Mouse (Mus musculus): ENCODE measurements around the gene Hoxb4. TPM values are rescaled to one million over a fixed set of nuclear protein-coding genes. Genes with fewer than 3 reads are reported as not detected.
A peak's percentile ranks its signal among the peaks of the same experiment; 100 is the strongest.

Hoxb4 gene
- total RNA-seq, 2 experiments from 2014 or later = 1.3 TPM; not detected in 1

GRCm38 (mm10) chr11:96345893-96346806, 28.1 kb downstream of the Hoxb4 start:
- no peak for ATAC-seq (replicated peaks; ENCODE audit: low FRiP score, poor library complexity, severe bottlenecking)

GRCm38 (mm10) chr11:96346916-96347520, 29.0 kb downstream of the Hoxb4 start:
- no peak for ATAC-seq (replicated peaks; ENCODE audit: low FRiP score, poor library complexity, severe bottlenecking)

- no peak for ATAC-seq (replicated peaks; ENCODE audit: low FRiP score, poor library complexity, severe bottlenecking)
Measured at GRCm38 (mm10) chr11:96347717-96348116, 29.6 kb downstream of the Hoxb4 start.

DNA sequence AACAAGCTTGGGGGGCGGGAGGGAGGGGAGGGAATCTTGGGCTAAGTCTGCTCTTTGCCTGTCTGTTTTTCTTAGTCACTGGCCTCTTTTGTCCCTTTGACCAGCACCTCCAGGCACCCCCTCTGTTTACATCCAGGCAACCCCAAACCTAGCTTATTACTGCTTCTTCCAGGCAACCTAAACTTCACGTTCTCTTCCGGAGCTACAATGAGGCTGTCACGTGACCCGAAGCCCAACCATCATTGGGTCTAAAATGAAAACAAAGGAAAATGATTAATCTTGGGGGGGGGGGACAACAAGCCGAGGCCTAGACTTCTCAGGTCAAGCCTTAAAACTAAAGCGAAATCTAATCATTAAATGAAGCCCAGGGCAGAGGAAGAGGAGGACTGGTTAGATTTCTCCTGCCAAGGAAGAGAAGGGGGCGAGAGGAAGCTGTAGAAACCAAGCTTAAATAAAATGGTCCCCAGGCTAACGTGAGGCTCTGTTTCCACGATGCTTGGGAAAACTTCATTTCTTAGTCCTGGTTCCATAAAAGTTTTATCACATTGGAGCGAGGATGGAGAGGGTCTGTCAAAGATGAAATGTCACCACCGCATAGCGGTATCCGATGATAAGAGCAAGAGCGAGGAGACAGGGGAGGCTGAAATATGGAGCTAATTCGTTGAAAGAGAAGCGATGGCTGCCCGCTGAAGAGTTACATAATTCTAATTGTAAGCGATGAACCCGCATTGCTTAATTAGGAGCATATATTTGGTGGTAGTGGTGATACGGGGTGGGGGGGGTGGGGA, 30.3 kb downstream of the Hoxb4 start:
- no peak for ATAC-seq (replicated peaks; ENCODE audit: low FRiP score, poor library complexity, severe bottlenecking)

- ATAC-seq (replicated peaks; ENCODE audit: low FRiP score, poor library complexity, severe bottlenecking) = no peak
Measured at GRCm38 (mm10) chr11:96348988-96349387, 30.9 kb downstream of the Hoxb4 start.

GRCm38 (mm10) chr11:96349491-96350340, 31.6 kb downstream of the Hoxb4 start:
- ATAC-seq (replicated peaks; ENCODE audit: low FRiP score, poor library complexity, severe bottlenecking) = no peak

DNA sequence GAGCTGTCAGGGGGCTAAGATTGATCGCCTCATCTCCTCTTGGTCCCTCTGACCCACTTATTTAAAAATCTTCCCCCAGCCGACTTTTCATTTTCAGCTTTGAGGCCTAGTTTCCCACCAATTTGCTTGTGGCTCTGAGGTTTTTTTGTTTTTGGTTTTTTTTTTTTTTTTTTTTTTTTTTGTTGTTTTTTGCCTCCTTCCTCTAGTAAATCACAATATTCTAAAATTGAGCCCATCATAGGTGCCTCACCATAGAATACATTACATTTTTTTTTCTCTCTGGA, 32.2 kb downstream of the Hoxb4 start, which contains the start of gene Hoxb2:
Hoxb2 (plus strand) TSS at position 185 of the 284 bp plus-strand sequence.
- no peak for ATAC-seq (replicated peaks; ENCODE audit: low FRiP score, poor library complexity, severe bottlenecking)

DNA sequence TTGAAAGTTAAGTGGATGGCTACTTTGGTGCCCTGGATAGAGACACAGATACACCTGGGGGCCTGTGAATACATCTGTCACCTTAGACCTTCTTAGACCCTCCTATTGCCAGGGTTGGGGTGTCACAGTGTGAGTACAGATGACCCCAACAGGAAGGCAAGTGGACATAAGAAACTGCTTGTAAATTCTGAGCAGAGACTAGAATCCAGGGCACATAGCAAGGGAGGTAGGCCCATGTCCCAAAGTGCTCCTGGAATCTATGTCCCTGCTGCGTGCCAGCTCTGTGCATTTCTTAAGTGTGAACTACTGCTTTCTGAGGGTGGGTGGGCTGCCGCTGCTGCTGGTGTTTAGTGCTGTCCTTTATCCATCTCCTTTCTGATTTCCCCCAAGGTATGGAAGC, 32.7 kb downstream of the Hoxb4 start:
- ATAC-seq (replicated peaks; ENCODE audit: low FRiP score, poor library complexity, severe bottlenecking) = no peak

DNA sequence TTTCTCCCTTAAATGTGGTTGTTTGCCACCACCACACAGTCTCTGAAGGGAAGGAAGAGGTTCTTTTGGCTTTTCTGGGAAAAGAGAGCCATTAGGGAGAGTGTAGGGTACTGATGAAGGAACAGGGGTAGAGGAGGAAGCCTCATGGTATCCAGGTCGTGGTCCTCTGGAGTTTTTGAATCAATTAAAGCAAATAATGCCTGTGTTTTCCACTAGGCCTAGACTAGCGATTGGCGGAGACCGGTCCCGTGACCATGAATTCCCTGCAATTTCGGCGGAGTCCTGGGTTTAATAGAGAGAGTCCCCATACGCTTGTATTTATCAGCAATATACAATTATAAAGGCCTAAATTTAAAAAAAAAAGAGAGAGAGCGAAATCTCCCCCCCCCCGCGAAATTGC, 33.2 kb downstream of the Hoxb4 start:
- ATAC-seq (replicated peaks; ENCODE audit: low FRiP score, poor library complexity, severe bottlenecking) = no peak

DNA sequence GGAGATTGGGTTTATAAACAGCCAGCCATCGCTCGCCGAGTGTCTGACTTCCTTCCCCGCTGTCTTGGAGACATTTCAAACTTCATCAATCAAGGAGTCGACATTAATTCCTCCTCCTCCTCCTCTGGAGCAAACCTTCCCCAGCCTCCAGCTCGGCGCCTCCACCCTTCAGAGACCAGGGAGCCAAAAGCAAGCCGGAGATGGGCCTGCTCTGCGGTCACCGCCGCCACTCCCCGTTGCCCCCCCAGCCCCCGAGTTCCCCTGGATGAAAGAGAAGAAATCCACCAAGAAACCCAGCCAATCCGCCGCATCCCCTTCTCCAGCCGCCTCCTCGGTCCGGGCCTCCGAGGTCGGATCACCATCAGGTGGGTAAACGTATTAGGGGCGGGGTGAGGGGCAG, 33.8 kb downstream of the Hoxb4 start:
- no peak for ATAC-seq (replicated peaks; ENCODE audit: low FRiP score, poor library complexity, severe bottlenecking)

DNA sequence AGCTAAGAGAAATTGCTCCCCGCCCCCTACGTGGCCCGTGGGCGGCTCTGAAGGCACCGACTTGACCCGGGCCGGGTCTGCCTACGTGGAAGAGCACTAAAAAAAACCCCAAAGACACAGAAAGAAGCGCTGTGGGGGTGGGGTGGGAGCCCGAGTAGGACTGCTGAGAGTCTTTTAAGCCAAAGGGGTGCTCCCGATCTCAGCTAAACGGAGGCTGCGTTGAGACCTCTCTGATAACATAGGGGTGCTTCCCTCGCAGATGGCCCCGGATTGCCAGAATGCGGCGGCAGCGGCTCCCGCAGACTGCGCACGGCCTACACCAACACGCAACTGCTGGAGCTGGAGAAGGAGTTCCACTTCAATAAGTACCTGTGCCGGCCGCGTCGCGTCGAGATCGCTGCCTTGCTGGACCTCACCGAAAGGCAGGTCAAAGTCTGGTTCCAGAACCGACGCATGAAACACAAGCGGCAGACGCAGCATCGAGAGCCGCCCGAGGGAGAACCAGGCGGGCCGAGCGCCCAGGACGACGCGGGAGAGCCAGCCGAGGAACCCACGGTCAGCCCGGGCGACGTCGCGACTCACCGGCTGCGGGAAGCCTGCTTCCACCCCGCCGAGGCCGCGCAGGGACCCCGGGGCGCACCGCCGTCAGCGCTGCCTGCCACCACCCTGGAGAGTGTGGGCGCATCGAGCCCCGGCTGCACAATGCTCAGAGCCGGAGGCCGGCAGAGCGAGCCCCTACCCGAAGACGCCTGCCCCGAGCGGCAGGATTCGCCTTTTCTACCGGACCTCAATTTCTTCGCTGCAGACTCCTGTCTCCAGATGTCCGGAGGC, 34.8 kb downstream of the Hoxb4 start:
- ATAC-seq (replicated peaks; ENCODE audit: low FRiP score, poor library complexity, severe bottlenecking) = 0 out of 2 replicates have a peak, but pooled peaks have one; percentile 19

DNA sequence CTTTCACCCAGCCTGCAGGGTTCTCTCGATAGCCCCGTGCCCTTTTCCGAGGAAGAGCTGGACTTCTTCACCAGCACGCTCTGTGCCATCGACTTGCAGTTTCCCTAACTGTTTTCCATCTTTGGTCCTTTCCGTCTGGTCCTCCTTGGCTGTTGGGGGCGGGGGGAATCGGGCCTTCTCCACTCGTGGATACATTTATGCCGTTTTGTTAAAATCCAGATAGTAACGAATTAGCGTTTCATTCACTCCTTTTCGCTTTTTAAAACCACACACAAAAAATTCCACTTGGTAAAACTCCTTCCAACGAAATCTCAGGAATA, 35.4 kb downstream of the Hoxb4 start:
- ATAC-seq (replicated peaks; ENCODE audit: low FRiP score, poor library complexity, severe bottlenecking) = no peak

- ATAC-seq (replicated peaks; ENCODE audit: low FRiP score, poor library complexity, severe bottlenecking) = no peak
Measured at GRCm38 (mm10) chr11:96353939-96354338, 35.9 kb downstream of the Hoxb4 start.

GRCm38 (mm10) chr11:96354376-96354775, 36.3 kb downstream of the Hoxb4 start:
- peak; percentile 42 for ATAC-seq (replicated peaks; ENCODE audit: low FRiP score, poor library complexity, severe bottlenecking)

GRCm38 (mm10) chr11:96354801-96355311, 36.8 kb downstream of the Hoxb4 start:
- no peak for ATAC-seq (replicated peaks; ENCODE audit: low FRiP score, poor library complexity, severe bottlenecking)

GRCm38 (mm10) chr11:96363807-96364206, 45.7 kb downstream of the Hoxb4 start:
- ATAC-seq (replicated peaks; ENCODE audit: low FRiP score, poor library complexity, severe bottlenecking) = no peak

DNA sequence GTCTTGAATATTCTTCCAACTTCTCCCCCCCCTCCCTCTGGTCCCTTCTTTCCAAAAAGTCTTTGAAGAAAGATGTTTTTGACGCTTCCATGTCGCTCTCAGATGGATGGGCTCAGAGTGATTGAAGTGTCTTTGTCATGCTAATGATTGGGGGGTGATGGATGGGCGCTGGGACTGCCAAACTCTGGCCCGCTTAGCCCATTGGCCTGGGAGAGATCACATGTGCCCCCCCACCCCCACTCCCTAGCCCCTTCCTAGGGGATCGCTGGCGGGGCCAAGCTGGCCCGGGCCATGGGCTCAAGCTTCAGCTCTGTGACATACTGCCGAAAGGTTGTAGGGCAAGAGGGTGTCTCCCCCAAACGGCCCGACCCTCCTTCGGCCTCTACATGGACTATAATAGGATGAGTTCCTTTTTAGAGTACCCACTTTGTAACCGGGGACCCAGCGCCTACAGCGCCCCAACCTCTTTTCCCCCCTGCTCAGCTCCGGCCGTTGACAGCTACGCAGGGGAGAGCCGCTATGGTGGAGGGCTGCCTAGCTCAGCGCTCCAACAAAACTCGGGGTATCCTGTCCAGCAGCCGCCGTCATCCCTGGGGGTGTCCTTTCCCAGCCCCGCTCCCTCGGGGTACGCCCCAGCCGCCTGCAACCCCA, 47.5 kb downstream of the Hoxb4 start, which contains the start of gene Hoxb1:
Hoxb1 (plus strand) TSS at position 312 of the 651 bp plus-strand sequence.
- no peak for ATAC-seq (replicated peaks; ENCODE audit: low FRiP score, poor library complexity, severe bottlenecking)
